Mouse (Mus musculus) forebrain, postnatal 0 days (tissue): ENCODE measurements around the gene Fbxo28. TPM values are rescaled to one million over a fixed set of nuclear protein-coding genes. Genes with fewer than 3 reads are reported as not detected.
A peak's percentile ranks its signal among the peaks of the same experiment; 100 is the strongest.

Experiments
- ATAC-seq: fragments of 200-750 bp; cut with Nextera tagmentation; 2 replicates; pipeline ENCODE4 v1.8.0; 2017; ENCODE audit warnings: mild to moderate bottlenecking, moderate library complexity
- DNase-seq: peaks from one replicate; pipeline ENCODE4 v3.0.0-alpha.2; 2015
- H3K27ac ChIP-seq: fragments of 300-500 bp; sonication (generic); 2 replicates; pipeline ENCODE4 v1.5.1; 2014; ENCODE audit warnings: low read depth, mild to moderate bottlenecking, antibody characterized with exemption, low read length, moderate library complexity, mixed read lengths
- H3K27me3 ChIP-seq: fragments of 300-500 bp; sonication (generic); 2 replicates; pipeline ENCODE4 v1.6.1; 2014; ENCODE audit warnings: mild to moderate bottlenecking, low read length, mixed read lengths; ENCODE audit not compliant: insufficient read depth
- H3K36me3 ChIP-seq: fragments of 300-500 bp; sonication (generic); 2 replicates; pipeline ENCODE4 v1.6.1; 2014; ENCODE audit warnings: mild to moderate bottlenecking, moderate library complexity; ENCODE audit not compliant: insufficient read depth
- H3K4me1 ChIP-seq: fragments of 300-500 bp; sonication (generic); 2 replicates; pipeline ENCODE4 v1.6.1; 2014; ENCODE audit warnings: antibody characterized with exemption; ENCODE audit not compliant: insufficient read depth
- H3K4me2 ChIP-seq: fragments of 300-500 bp; sonication (generic); 2 replicates; pipeline ENCODE4 v1.6.1; 2014; ENCODE audit warnings: low read depth, mild to moderate bottlenecking, moderate library complexity
- H3K4me3 ChIP-seq: fragments of 300-500 bp; sonication (generic); 2 replicates; pipeline ENCODE4 v1.5.1; 2014; ENCODE audit warnings: low read depth, low read length, mixed read lengths
- H3K9ac ChIP-seq: fragments of 300-500 bp; sonication (generic); 2 replicates; pipeline ENCODE4 v1.6.1; 2014; ENCODE audit warnings: mild to moderate bottlenecking
- H3K9me3 ChIP-seq: fragments of 300-500 bp; sonication (generic); 2 replicates; pipeline ENCODE4 v1.6.1; 2016; ENCODE audit warnings: low read length
- CTCF ChIP-seq: sonication (generic); IDR thresholded peaks from 2 replicates; pipeline ENCODE4 v1.5.1; 2016; ENCODE audit warnings: antibody characterized with exemption, control low read depth, low read depth
- WGBS: fragments of 180-500 bp; shearing (Covaris S2); extraction: QIAGEN DNeasy Blood & Tissue Kit; methylation state at CpG from one replicate; pipeline ENCODE4 v1.1.7; 2014; 5-methylcytosine and 5-hydroxymethylcytosine counted together
- polyA plus RNA-seq: library from polyadenylated mRNA; unstranded; fragments of >200 nt; fragmentation: Nextera tagmentation; extraction: Ambion mirVana; gene quantifications from 2 replicates; pipeline ENCODE4 v1.2.1, GENCODE M21; 2015
- total RNA-seq: library from RNA; depleted of rRNA; stranded (reverse); fragments of >200 nt; gene quantifications from 2 replicates; pipeline ENCODE4 v1.2.3, GENCODE M21; 2014

The Fbxo28 gene
- total and polyA plus RNA-seq, 2 experiments from 2014 or later: 17.4 to 33.9 TPM

DNA sequence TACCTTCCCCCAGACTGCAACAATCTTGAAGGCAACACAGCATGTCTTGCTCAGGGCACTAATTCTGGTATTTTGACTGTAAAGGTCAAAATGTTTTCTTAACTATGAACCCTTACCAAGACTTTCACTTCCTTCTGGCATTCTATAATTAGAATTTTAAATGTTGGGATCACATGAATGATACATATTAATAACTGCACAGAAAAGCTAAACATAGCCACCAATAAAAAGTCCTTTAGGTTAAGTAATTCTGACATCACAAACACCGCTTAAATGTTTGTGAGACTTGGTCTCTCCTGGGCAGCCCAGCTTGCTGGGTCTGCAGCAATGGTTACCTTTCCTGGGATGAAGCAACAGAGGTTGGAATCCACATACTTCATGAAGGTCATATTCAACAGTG lies 15.5 kb downstream of the Fbxo28 start:
- no peak for DNase-seq
- H3K9me3 ChIP-seq: no peaks in the 10 kb centered on the region
- 90% methylated on average over 1 of the region's 1 CpGs for WGBS
- no peak overlapping the region for H3K27ac ChIP-seq
- H3K4me1 ChIP-seq: no peaks in the 10 kb centered on the region
- H3K4me2 ChIP-seq: no peak overlapping the region
- H3K9ac ChIP-seq: no peak overlapping the region
- H3K36me3 ChIP-seq: peaks cover 65% of the 10 kb centered on the region
- H3K4me3 ChIP-seq: no peak overlapping the region
- no peaks in the 10 kb centered on the region for H3K27me3 ChIP-seq
- no peak for TF ChIP-seq CTCF
- ATAC-seq: no peak

GRCm38 (mm10) chr1:182324552-182324951 lies 16.9 kb downstream of the Fbxo28 start:
- WGBS: 95% methylated on average over 7 of the region's 7 CpGs
- H3K36me3 ChIP-seq: peaks cover 69% of the 10 kb centered on the region

GRCm38 (mm10) chr1:182323139-182323538 lies 18.3 kb downstream of the Fbxo28 start:
- no peak overlapping the region for H3K9ac ChIP-seq
- no peak overlapping the region for H3K27ac ChIP-seq
- H3K27me3 ChIP-seq: no peaks in the 10 kb centered on the region
- H3K4me3 ChIP-seq: no peak overlapping the region
- no peaks in the 10 kb centered on the region for H3K9me3 ChIP-seq
- H3K4me2 ChIP-seq: no peak overlapping the region
- ATAC-seq: no peak
- DNase-seq: no peak
- H3K4me1 ChIP-seq: no peaks in the 10 kb centered on the region
- WGBS: 97% methylated on average over 3 of the region's 3 CpGs
- no peak for TF ChIP-seq CTCF
- peaks cover 71% of the 10 kb centered on the region for H3K36me3 ChIP-seq

More at GRCm38 (mm10) chr1:182324552-182324951, 16.9 kb downstream of the Fbxo28 start:
- Histone ChIP-seq H3K27ac (no peak overlapping the region), H3K9me3 (no peaks in the 10 kb centered on the region), H3K4me1 (no peaks in the 10 kb centered on the region), H3K27me3 (no peaks in the 10 kb centered on the region), H3K9ac (no peak overlapping the region), H3K4me2 (no peak overlapping the region), H3K4me3 (no peak overlapping the region)
- TF ChIP-seq CTCF: no peak
- DNase-seq (no peak), ATAC-seq (no peak)

GRCm38 (mm10) chr1:182314201-182314600 lies 27.2 kb downstream of the Fbxo28 start:
- ATAC-seq (no peak), DNase-seq (no peak)
- WGBS: 96% methylated on average over 5 of the region's 5 CpGs
- no peak for TF ChIP-seq CTCF
- peaks cover 52% of the 10 kb centered on the region for H3K36me3 ChIP-seq
- H3K9ac ChIP-seq: no peak overlapping the region
- H3K4me2 ChIP-seq: no peak overlapping the region
- H3K4me3 ChIP-seq: no peak overlapping the region
- no peaks in the 10 kb centered on the region for H3K9me3 ChIP-seq
- no peaks in the 10 kb centered on the region for H3K27me3 ChIP-seq
- H3K4me1 ChIP-seq: no peaks in the 10 kb centered on the region
- H3K27ac ChIP-seq: no peak overlapping the region

- Histone ChIP-seq H3K4me2 (no peak overlapping the region), H3K4me1 (no peaks in the 10 kb centered on the region), H3K36me3 (peaks cover 42% of the 10 kb centered on the region), H3K27ac (no peak overlapping the region), H3K4me3 (no peak overlapping the region), H3K27me3 (no peaks in the 10 kb centered on the region), H3K9me3 (no peaks in the 10 kb centered on the region), H3K9ac (no peak overlapping the region)
- ATAC-seq: no peak
- no peak; the same call in 1 of the 2 replicates for TF ChIP-seq CTCF
- WGBS: 90% methylated on average over 8 of the region's 8 CpGs
- no peak for DNase-seq
Measured at GRCm38 (mm10) chr1:182313181-182313580, 28.2 kb downstream of the Fbxo28 start.

- 96% methylated on average over 5 of the region's 5 CpGs for WGBS
- H3K9ac ChIP-seq: no peak overlapping the region
- peaks cover 24% of the 10 kb centered on the region for H3K36me3 ChIP-seq
- no peak overlapping the region for H3K27ac ChIP-seq
- DNase-seq (no peak), ATAC-seq (no peak)
- no peak overlapping the region for H3K4me3 ChIP-seq
- H3K4me1 ChIP-seq: no peaks in the 10 kb centered on the region
- H3K4me2 ChIP-seq: no peak overlapping the region
- H3K9me3 ChIP-seq: no peaks in the 10 kb centered on the region
- H3K27me3 ChIP-seq: no peaks in the 10 kb centered on the region
- peak; percentile 40 for TF ChIP-seq CTCF
Measured at GRCm38 (mm10) chr1:182311376-182311775, 30.1 kb downstream of the Fbxo28 start.

GRCm38 (mm10) chr1:182310316-182310715 lies 31.1 kb downstream of the Fbxo28 start:
- Histone ChIP-seq H3K9ac (no peak overlapping the region), H3K9me3 (no peaks in the 10 kb centered on the region), H3K27me3 (no peaks in the 10 kb centered on the region), H3K36me3 (peaks cover 15% of the 10 kb centered on the region), H3K4me2 (no peak overlapping the region), H3K4me1 (no peaks in the 10 kb centered on the region), H3K27ac (no peak overlapping the region), H3K4me3 (no peak overlapping the region)
- ATAC-seq (no peak), DNase-seq (no peak)
- no peak for TF ChIP-seq CTCF
- WGBS: 84% methylated on average over 2 of the region's 2 CpGs

GRCm38 (mm10) chr1:182309403-182309802 lies 32.0 kb downstream of the Fbxo28 start:
- 76% methylated on average over 5 of the region's 5 CpGs for WGBS

More at GRCm38 (mm10) chr1:182309403-182309802, 32.0 kb downstream of the Fbxo28 start:
- Histone ChIP-seq H3K27ac (no peak overlapping the region), H3K4me2 (no peak overlapping the region), H3K9ac (no peak overlapping the region), H3K27me3 (no peaks in the 10 kb centered on the region), H3K4me3 (no peak overlapping the region), H3K4me1 (no peaks in the 10 kb centered on the region), H3K36me3 (peaks cover 6% of the 10 kb centered on the region), H3K9me3 (no peaks in the 10 kb centered on the region)
- no peak for TF ChIP-seq CTCF
- DNase-seq (no peak), ATAC-seq (no peak)
